Mouse (Mus musculus): ENCODE results near the gene Mcoln1. TPM values are rescaled to one million over a fixed set of nuclear protein-coding genes. Genes with fewer than 3 reads are reported as not detected.
A peak's percentile ranks its signal among the peaks of the same experiment; 100 is the strongest.

Mcoln1 gene
- total RNA-seq, 2 experiments from 2014 or later = 19.0 to 23.9 TPM

DNA sequence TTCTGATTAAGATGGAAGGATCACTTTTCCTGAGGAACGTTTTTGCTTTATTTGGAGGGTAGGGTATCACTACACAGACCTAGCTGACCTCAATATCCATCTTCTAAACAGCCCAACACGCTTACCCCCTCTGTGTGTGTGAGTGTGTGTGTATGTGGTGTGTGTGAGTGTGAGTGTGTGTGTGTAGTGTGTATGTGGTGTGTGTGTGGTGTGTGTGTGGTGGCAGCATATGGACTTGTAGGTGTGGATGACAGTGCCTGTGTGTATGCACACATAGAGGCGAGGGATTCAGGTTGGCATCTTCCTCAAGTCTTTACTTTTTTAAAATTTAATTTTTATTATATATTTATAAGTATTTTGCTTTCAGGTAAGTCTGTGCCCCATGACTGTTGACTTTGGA lies 1.7 kb upstream of the Mcoln1 start:
- no peak for DNase-seq

DNA sequence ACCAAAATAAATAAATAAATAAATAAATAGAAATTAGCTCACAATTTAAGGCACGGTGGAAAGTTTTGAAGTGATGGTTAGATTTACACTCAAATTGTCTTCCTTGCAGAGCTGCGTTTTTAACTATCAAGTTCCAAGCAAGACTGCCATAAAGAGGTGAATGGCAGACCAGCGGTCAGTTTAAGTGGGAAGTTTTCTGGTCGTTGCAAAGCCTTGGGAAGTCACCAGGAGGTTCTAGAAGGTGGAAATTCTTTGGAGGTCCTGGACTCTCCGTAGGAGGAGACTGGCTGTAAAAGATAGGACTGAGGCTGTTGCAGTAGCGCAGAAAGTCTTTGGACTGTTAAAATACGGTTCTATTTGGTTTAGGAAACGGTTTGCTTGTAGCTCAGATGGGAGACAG lies 506 bp upstream of the Mcoln1 start:
- DNase-seq = no peak

DNA sequence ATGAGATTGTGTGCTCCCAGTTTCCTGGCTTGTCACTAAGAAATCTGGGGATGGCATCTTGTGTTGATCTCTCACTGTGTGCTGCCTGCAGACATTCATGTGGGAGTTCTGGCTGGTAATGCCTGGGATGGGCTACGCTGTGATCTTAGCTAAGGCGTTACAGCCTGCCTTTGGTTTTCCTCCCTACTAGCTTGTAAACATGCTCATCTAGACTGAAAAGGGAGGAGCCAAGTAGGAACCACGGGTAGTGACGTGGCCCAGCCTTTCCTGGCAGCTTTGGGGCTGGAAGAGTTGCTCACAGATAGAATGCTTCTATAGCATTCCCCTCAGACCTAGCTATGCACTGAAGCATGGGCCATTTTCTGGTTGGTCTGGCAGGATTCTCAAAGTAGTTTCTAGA lies 2.0 kb downstream of the Mcoln1 start:
- no peak for DNase-seq

DNA sequence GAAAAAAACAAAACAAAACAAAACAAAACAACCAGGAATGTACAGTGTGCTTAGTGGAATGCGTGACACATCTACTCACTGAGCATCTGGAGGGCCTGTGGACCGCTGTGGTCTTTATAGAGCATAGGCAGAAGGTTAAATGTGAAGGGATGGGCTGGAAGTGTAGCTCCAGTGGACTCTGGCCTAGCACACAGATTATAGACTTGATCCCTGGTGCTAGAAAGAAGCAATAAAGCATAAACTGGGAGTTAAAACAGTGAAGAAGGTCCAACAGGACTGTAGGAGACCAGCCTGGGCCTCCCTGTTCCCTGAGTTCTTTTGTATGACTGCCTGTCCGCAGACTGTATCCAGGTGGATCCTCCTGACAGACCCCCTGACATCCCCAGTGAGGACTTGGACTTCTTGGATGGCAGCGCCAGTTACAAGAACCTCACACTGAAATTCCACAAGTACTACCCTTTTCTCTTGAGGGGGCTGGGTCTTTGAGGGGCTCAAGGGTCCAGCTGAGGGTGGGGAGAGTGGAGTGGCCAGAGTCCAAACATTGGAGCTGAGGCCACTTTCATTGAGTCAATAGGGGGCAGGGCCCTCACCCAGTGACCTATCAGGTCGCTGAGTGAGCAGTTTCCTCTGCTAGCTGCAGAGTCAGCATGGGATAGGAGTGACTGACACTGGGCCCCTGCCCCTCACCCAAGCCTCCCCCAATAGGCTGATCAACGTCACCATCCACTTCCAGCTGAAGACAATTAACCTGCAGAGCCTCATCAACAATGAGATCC lies 7.9 kb downstream of the Mcoln1 start:
- DNase-seq = no peak

GRCm38 (mm10) chr8:3514681-3515247 lies 14.5 kb downstream of the Mcoln1 start:
- no peak for DNase-seq

- peak; percentile 84 for DNase-seq
Observed at GRCm38 (mm10) chr8:3515260-3515671, 15.0 kb downstream of the Mcoln1 start, which contains the start of gene Pnpla6. Gene Pnpla6 (plus strand): TSS chr8:3515384.

GRCm38 (mm10) chr8:3515771-3516417 lies 15.6 kb downstream of the Mcoln1 start:
- peak; percentile 22 for DNase-seq

DNA sequence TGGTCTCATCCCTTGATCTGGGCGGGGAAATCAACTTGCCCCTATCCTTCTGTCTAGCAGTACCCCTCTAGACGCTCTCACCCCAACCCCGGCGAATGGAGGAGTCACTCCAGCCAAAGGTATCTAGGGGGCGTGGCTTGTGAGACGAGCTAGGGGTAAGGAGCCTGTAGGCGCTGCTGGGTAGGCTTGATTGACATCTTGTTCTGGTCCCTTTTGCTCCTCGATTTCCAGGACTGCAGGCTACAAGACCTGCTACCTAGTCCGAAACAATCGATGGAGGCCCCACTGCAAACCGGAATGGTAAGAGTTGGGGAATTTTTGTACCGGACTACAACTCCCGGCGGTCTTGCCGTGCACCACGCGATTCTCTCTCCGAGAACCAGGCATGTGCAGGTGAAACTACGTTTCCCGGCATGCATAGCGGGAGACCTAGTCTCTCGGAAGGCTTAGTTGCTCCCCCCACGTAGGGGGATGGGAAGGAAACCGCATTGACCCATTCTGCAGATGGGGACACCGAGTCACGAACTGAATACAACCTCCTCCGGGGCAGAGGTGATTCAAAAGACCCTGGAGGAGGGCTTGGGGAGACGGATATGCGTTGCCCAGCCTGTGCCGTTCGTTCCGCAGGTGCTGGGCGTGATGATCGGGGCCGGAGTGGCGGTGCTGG lies 16.3 kb downstream of the Mcoln1 start:
- peak; percentile 83 for DNase-seq

DNA sequence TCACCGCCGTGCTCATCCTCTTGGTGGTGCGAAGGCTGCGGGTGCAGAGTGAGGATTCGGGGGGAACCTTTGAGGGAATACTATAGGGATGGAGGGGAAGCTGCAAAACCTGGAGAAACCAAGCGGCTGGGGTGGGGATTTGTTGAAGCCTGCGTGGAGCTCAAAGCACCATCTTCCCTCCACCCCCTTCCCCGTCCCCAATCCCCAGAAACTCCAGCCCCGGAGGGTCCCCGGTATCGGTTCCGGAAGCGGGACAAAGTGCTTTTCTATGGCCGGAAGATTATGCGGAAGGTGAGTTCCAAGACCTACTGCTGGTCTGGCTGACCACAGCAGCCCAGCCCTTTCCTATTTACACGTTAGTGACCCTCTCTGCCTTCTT lies 16.8 kb downstream of the Mcoln1 start:
- DNase-seq = no peak

GRCm38 (mm10) chr8:3522007-3522697 lies 21.9 kb downstream of the Mcoln1 start:
- no peak for DNase-seq

DNA sequence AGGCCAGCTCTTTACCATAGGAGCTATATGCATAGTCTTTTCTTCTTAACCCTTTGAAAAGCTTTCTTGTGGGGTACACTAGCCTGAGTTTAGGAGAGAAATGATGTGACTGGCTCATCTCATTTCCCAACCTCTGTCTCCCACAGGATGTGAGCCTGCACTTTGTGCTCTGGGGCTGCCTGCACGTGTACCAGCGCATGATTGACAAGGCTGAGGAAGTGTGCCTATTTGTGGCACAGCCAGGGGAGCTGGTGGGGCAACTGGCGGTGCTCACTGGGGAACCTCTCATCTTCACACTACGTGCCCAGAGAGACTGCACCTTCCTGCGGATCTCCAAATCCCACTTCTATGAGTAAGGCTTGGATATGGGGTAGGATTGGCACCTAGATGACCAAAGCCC lies 30.6 kb downstream of the Mcoln1 start:
- DNase-seq = no peak

- no peak for DNase-seq
Observed at GRCm38 (mm10) chr8:3531936-3532335, 31.7 kb downstream of the Mcoln1 start.

DNA sequence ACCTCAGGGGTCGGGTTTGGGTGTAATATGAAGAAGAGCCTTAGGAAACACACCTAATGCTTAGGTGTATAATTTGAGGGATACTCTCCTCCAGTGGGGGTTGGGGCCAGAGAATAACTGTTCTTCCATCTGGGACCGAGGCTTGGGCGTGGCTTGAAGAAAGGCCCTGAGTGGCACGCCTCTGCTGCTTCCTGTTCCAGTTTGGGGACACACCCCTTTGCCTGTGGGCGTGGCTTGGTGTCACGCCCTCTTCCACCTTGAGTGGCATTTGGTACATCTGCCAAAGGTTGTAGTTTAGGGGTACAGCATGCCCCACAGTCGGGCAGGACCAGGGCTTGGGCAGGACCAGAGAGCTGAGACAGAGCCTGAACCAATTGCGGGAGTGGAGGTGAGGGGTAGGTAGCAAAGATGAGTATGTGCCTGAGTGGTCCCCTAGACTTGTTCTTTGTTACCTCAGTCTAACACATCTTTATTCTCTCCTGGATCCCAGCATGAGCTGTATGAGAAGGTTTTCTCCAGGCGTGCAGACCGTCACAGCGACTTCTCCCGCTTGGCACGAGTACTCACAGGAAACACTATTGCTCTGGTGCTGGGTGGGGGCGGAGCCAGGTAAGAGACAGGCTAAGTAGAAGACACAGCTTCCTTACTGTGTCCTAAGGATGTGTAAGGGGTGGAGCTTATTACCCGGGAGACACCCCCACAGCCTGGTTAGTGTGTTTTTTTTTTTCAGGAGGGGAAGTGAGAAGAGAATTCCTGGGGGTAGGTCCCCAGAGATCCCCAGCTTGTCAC lies 36.0 kb downstream of the Mcoln1 start:
- DNase-seq = no peak

DNA sequence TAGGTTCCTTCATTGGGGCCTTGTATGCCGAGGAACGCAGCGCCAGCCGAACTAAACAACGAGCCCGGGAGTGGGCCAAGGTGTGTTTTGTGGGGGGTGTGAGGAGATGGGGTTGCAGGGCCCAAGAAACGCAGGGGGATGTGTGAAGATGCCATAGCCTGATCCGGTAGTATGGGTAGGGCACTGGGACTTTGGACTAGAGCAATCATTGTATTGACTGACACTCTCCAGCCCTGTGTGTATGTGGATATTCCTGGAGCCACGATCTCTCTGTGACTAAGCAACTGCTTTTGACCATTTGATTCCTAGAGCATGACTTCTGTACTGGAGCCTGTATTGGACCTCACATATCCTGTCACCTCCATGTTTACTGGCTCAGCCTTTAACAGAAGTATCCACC lies 36.7 kb downstream of the Mcoln1 start:
- DNase-seq = no peak

GRCm38 (mm10) chr8:3537666-3538065 lies 37.4 kb downstream of the Mcoln1 start:
- no peak for DNase-seq

GRCm38 (mm10) chr8:3539146-3539545 lies 38.9 kb downstream of the Mcoln1 start:
- no peak for DNase-seq

DNA sequence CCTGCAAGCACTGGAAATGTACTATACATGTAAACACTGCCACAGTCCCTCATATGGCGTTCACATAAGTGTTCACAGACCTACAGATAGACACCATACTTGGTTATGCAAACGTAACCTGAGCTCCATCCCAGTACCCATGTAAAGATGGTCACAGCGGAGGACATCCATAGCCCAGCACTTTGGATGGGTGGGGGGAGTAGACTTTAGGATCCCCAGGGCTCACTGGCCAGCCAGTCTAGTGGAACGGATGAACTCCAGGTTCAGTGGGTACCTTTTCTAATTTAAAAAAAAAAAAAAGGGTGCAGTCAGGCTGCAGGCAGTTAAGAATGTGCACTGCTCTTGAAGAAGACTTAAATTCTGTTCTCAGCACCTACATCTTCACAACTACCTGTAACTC lies 39.8 kb downstream of the Mcoln1 start:
- DNase-seq = no peak

DNA sequence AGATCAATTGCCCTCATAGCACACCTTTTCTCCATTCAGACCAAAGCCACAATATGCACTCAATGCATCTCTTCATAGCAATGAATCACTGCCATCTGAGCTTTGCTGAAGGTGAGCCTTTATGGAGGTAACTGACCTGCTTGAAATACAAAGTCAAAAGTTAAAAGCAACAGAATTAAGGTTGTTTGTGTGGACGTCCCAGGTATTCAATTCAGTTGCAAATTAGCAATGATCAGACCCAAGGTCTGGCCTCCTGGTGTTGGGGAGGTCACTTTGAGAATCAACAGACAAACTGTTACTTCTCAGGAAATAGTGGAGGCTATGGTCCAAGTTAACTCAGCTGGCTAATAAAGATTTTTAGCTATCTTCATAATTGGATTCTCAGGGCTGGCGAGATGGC lies 46.3 kb downstream of the Mcoln1 start:
- DNase-seq = no peak

GRCm38 (mm10) chr8:3552240-3552639 lies 52.0 kb downstream of the Mcoln1 start:
- no peak for DNase-seq

GRCm38 (mm10) chr8:3556114-3556513 lies 55.9 kb downstream of the Mcoln1 start:
- DNase-seq = no peak

Measured in gastrocnemius, postnatal 10 days (tissue).